ENCODE assay signal across 10 mouse cellular contexts in the genomic region with DNA sequence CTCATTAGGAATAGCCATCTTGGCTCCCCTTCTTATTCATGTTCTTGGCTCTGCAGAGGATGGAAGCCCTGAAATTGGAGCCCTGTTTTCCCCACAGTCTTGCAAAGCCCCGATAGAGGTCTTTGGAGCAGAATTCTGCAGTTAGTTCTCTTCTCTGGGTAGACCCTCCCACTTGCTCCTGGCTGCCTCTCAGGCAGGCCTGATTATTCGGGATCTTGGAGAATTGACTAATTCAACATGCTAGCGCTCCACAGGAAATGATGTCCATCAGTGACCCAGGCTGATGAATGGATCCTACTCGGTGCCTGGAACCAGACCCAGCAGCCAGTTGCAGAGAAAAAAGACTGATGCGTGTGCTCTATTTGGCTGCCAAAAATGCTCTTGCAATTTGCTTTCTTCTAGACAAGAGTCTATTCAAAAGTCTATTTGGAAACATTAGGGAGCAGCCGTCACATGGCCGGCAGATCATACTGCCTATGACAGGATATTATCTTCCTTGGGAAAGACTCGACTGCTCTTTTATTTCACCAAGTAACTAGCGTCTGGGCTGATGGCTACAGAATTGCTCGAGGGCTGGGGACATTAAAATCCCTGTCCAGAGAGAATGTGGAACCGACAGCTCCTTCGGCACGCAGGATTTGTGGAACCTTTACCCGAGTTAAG.
A peak's percentile ranks its signal among the peaks of the same experiment; 100 is the strongest.
DNase-seq lines count a peak whose midpoint lies in the region; ATAC-seq and TF ChIP-seq lines count a peak whose summit lies in the region.
"Had no signal": no experiment of that assay in that cellular context is flagged by ENCODE, and none has a peak within 500 bp of the region (broad histone marks: within the 10 kb centered on the region; RNA-seq: fewer than 3 reads in every experiment).

No protein-coding gene starts in this region.

- no peaks in the 10 kb centered on the region for H3K36me3 ChIP-seq in embryonic facial prominence, embryonic 14.5 days (ENCODE audit: control insufficient read depth, insufficient read depth, low read length)
- no peaks in the 10 kb centered on the region for H3K36me3 ChIP-seq in embryonic facial prominence, embryonic 10.5 days (replicated peaks)
- no peaks in the 10 kb centered on the region for H3K36me3 ChIP-seq in intestine, embryonic 16.5 days (ENCODE audit: control insufficient read depth, insufficient read depth, low read length)
- H3K36me3 ChIP-seq: neural tube, embryonic 12.5 days had no signal

- TF ChIP-seq CTCF in cortical plate, adult 2 months (IDR thresholded peaks at IDR 0.05; ENCODE audit: extremely low read depth, insufficient read depth, low read length), result no peak

- peak; percentile 30; the same call in 1 of the 2 replicates for ATAC-seq in embryonic facial prominence, embryonic 14.5 days (ENCODE audit: low read depth)
- ATAC-seq in intestine, embryonic 16.5 days, result peak; percentile 29

- no peak overlapping the region for H3K9ac ChIP-seq in embryonic facial prominence, embryonic 14.5 days (ENCODE audit: low read depth, low read length)
- H3K9ac ChIP-seq in intestine, embryonic 16.5 days (ENCODE audit: low read depth, low read length), result no peak overlapping the region
- H3K9ac ChIP-seq: neural tube, embryonic 12.5 days had no signal

- H3K9me3 ChIP-seq in embryonic facial prominence, embryonic 14.5 days (ENCODE audit: control insufficient read depth, low read length), result no peaks in the 10 kb centered on the region
- no peaks in the 10 kb centered on the region for H3K9me3 ChIP-seq in embryonic facial prominence, embryonic 10.5 days
- H3K9me3 ChIP-seq in intestine, embryonic 16.5 days (ENCODE audit: control insufficient read depth, low read length), result no peaks in the 10 kb centered on the region
- H3K9me3 ChIP-seq: neural tube, embryonic 12.5 days had no signal

- no peaks in the 10 kb centered on the region for H3K4me1 ChIP-seq in embryonic facial prominence, embryonic 14.5 days (ENCODE audit: control insufficient read depth, insufficient read depth, low read length)
- peaks cover 41% of the 10 kb centered on the region for H3K4me1 ChIP-seq in embryonic facial prominence, embryonic 10.5 days
- H3K4me1 ChIP-seq in cortical plate, adult 2 months (ENCODE audit: control insufficient read depth, insufficient read depth, low read length), result peaks cover 8% of the 10 kb centered on the region
- H3K4me1 ChIP-seq in intestine, embryonic 16.5 days (ENCODE audit: control insufficient read depth, insufficient read depth, low read length), result 0 out of 2 replicates have a peak, but pooled peaks cover 4% of the 10 kb centered on the region

- 49% methylated on average over 13 of the region's 14 CpGs for WGBS in embryonic facial prominence, embryonic 14.5 days
- WGBS in embryonic facial prominence, embryonic 10.5 days, result 76% methylated on average over 14 of the region's 14 CpGs
- 53% methylated on average over 14 of the region's 14 CpGs for WGBS in intestine, embryonic 16.5 days

- no peak overlapping the region for H3K4me2 ChIP-seq in embryonic facial prominence, embryonic 14.5 days (ENCODE audit: low read depth, low read length)
- no peak overlapping the region for H3K4me2 ChIP-seq in intestine, embryonic 16.5 days (ENCODE audit: low read depth, low read length)
- H3K4me2 ChIP-seq: neural tube, embryonic 12.5 days had no signal

- H3K27ac ChIP-seq in embryonic facial prominence, embryonic 14.5 days (replicated peaks; ENCODE audit: low read depth, low read length), result no peak overlapping the region
- no peak overlapping the region for H3K27ac ChIP-seq in embryonic facial prominence, embryonic 10.5 days (replicated peaks)
- H3K27ac ChIP-seq in cortical plate, adult 2 months (ENCODE audit: insufficient read depth, low read length), result peak overlapping the region; percentile 13; the same call in 1 of the 2 replicates
- H3K27ac ChIP-seq in intestine, embryonic 16.5 days (ENCODE audit: low read length), result peak overlapping the region; percentile 23
- H3K27ac ChIP-seq: neural tube, embryonic 12.5 days had no signal

- H3K27me3 ChIP-seq in embryonic facial prominence, embryonic 14.5 days (replicated peaks; ENCODE audit: control insufficient read depth, insufficient read depth, low read length), result no peaks in the 10 kb centered on the region
- H3K27me3 ChIP-seq in embryonic facial prominence, embryonic 10.5 days (replicated peaks; ENCODE audit: low read depth, poor library complexity, severe bottlenecking), result no peaks in the 10 kb centered on the region
- H3K27me3 ChIP-seq in intestine, embryonic 16.5 days (replicated peaks; ENCODE audit: control insufficient read depth, insufficient read depth, low read length), result no peaks in the 10 kb centered on the region
- H3K27me3 ChIP-seq: neural tube, embryonic 12.5 days had no signal

- H3K4me3 ChIP-seq in embryonic facial prominence, embryonic 14.5 days (ENCODE audit: low read depth, low read length), result no peak overlapping the region
- H3K4me3 ChIP-seq in embryonic facial prominence, embryonic 10.5 days, result no peak overlapping the region
- no peak overlapping the region for H3K4me3 ChIP-seq in cortical plate, adult 2 months (ENCODE audit: insufficient read depth, low read length)
- H3K4me3 ChIP-seq in intestine, embryonic 16.5 days (ENCODE audit: low read length), result no peak overlapping the region
- H3K4me3 ChIP-seq: neural tube, embryonic 12.5 days had no signal

- intact Hi-C loops in left cerebral cortex, postnatal 4 days (cut with DNase I), result no loop called here

- peak; percentile 62 for DNase-seq in embryonic facial prominence, embryonic 14.5 days (ENCODE audit: low spot score)
- DNase-seq in embryonic facial prominence, embryonic 10.5 days (ENCODE audit: low spot score), result no peak
- peak; percentile 61 for DNase-seq in layer of hippocampus, adult 9-11 months
- DNase-seq in layer of hippocampus, postnatal 10 days (ENCODE audit: low spot score in 2 of 2), result no peak
- DNase-seq in ovary, adult 18-20 months (ENCODE audit: low spot score), result no peak
- DNase-seq in left cerebral cortex, postnatal 4 days, result no peak
- DNase-seq: adrenal gland, postnatal 25 days had no signal

- TF ChIP-seq POLR2A in cortical plate, adult 2 months (IDR thresholded peaks at IDR 0.05; ENCODE audit: extremely low read depth, insufficient read depth, low read length), result no peak

Comparison
In these comparisons a context has a peak if more than half of its experiments do, and no peak if none do; other contexts are left out.
1. DNase-seq: peak in embryonic facial prominence, embryonic 14.5 days (single experiment) and layer of hippocampus, adult 9-11 months (single experiment); none in embryonic facial prominence, embryonic 10.5 days (single experiment), layer of hippocampus, postnatal 10 days (0 of 2), ovary, adult 18-20 months (single experiment) and left cerebral cortex, postnatal 4 days (single experiment).
2. H3K27ac ChIP-seq: peak in cortical plate, adult 2 months (single experiment) and intestine, embryonic 16.5 days (single experiment); none in embryonic facial prominence, embryonic 14.5 days (single experiment) and embryonic facial prominence, embryonic 10.5 days (single experiment).